Mouse (Mus musculus) liver, adult 2 months (tissue): ENCODE data around the gene Ly75.

Experiments used
- CTCF ChIP-seq: fragments of 200-500 bp; IDR thresholded peaks from 2 replicates; pipeline ENCODE4 v1.5.1; 2011; ENCODE audit warnings: low read depth, low read length, control low read depth
- POLR2A ChIP-seq: fragments of 200-500 bp; IDR thresholded peaks from 2 replicates; pipeline ENCODE4 v1.6.1; 2011; ENCODE audit warnings: low read length, control low read depth; ENCODE audit not compliant: insufficient read depth; ENCODE audit errors: extremely low read depth

DNA sequence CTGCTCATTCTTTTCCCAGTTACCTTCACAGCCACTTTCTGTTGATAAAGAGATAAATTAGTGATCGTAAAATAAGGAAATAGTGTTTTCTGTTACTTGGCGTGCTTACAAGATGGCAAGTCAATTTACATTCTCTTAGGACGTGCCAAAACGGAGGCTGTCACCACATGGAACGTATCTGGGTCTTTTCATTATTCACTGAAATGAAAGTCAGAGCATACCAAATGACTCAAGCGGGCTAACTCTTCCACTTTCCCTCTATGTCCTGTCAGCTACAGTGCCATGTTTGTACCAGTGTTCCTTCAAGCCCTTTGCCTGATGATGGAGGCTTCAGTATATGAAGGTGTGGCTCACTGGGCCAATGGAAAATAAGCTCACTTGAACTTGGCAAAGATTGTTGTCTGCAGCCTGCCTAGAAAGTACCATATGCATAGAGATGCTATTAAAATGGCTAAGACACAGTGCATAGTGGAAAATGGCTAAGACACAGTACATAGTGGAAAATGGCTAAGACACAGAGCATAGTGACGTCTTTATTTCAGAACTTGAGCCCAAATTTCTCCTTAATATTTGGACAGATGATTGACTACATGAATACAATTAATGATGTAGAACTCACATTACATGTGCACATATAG is 17.8 kb downstream of the Ly75 start:
- no peak for TF ChIP-seq POLR2A
- no peak for TF ChIP-seq CTCF
